Mouse (Mus musculus): ENCODE results near the gene 1500009C09Rik. TPM values are rescaled to one million over a fixed set of nuclear protein-coding genes. Genes with fewer than 3 reads are reported as not detected.

The 1500009C09Rik gene
- polyA plus RNA-seq, 1 experiment from 2014 or later = 9.2 TPM

DNA sequence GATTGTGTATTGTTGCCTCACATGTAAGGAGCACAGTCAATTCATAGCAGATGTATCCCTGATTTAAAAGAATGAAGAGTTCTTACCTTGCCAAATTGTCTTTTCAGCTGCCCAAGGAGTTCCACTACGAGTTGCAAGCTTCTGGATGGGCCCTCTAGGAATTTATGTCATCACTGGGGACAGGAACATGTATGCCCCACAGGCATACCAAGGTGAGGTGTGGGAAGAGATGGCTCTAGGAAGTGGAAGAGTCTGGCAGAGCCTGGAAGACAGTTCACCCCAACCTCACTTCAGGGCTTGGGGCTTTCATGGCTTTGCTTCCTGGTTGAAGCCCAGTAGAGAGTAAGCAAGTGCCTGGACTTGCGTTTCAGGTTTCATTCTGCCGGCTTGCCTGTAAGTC is 56.2 kb downstream of the 1500009C09Rik start:
- H3K4me3 ChIP-seq = no peak overlapping the region
- no peak overlapping the region for H3K4me2 ChIP-seq
- no peaks in the 10 kb centered on the region for H3K9me3 ChIP-seq
- no peaks in the 10 kb centered on the region for H3K27me3 ChIP-seq
- H3K36me3 ChIP-seq = no peaks in the 10 kb centered on the region
- 84% methylated on average over 3 of the region's 3 CpGs for WGBS
- no peak for ATAC-seq (ENCODE audit: low FRiP score)
- H3K27ac ChIP-seq = no peak overlapping the region
- no peaks in the 10 kb centered on the region for H3K4me1 ChIP-seq (replicated peaks)
- H3K9ac ChIP-seq = no peak overlapping the region

Other genes starting within 250 kb of the 1500009C09Rik start
- gene Desi1, start 218.5 kb upstream of the 1500009C09Rik start, polyA plus RNA-seq (2015; fragmentation: Nextera tagmentation; extraction: Ambion mirVana) = 42.2 and 45.1 TPM in 2 replicates
- 225 and 241 TPM in 2 replicates for gene Snu13, start 204.8 kb upstream of the 1500009C09Rik start, polyA plus RNA-seq (2015; fragmentation: Nextera tagmentation; extraction: Ambion mirVana)
- not detected in 2 replicates for gene 4930407I10Rik, start 193.2 kb upstream of the 1500009C09Rik start, polyA plus RNA-seq (2015; fragmentation: Nextera tagmentation; extraction: Ambion mirVana)
- 0.05 TPM in 1 of 2 replicates, not detected in the other for gene Mei1, start 182.4 kb upstream of the 1500009C09Rik start, polyA plus RNA-seq (2015; fragmentation: Nextera tagmentation; extraction: Ambion mirVana)
- gene Ccdc134, start 124.5 kb upstream of the 1500009C09Rik start, polyA plus RNA-seq (2015; fragmentation: Nextera tagmentation; extraction: Ambion mirVana) = 13.0 and 14.8 TPM in 2 replicates
- gene Srebf2, start 105.2 kb upstream of the 1500009C09Rik start, polyA plus RNA-seq (2015; fragmentation: Nextera tagmentation; extraction: Ambion mirVana) = 179 and 193 TPM in 2 replicates
- gene Shisa8, start 39.6 kb upstream of the 1500009C09Rik start, polyA plus RNA-seq (2015; fragmentation: Nextera tagmentation; extraction: Ambion mirVana) = 0.93 and 1.8 TPM in 2 replicates
- not detected in 2 replicates for gene Tnfrsf13c, start 28.0 kb upstream of the 1500009C09Rik start, polyA plus RNA-seq (2015; fragmentation: Nextera tagmentation; extraction: Ambion mirVana)
- 20.0 and 22.0 TPM in 2 replicates for gene Cenpm, start 7.6 kb upstream of the 1500009C09Rik start, polyA plus RNA-seq (2015; fragmentation: Nextera tagmentation; extraction: Ambion mirVana)
- gene Sept3, start 22.5 kb downstream of the 1500009C09Rik start, polyA plus RNA-seq (2015; fragmentation: Nextera tagmentation; extraction: Ambion mirVana) = 329 and 346 TPM in 2 replicates
- gene Wbp2nl, start 46.6 kb downstream of the 1500009C09Rik start, polyA plus RNA-seq (2015; fragmentation: Nextera tagmentation; extraction: Ambion mirVana) = 0.16 and 0.18 TPM in 2 replicates
- 29.3 and 30.2 TPM in 2 replicates for gene Naga, start 86.5 kb downstream of the 1500009C09Rik start, polyA plus RNA-seq (2015; fragmentation: Nextera tagmentation; extraction: Ambion mirVana)
- 1.9 and 2.3 TPM in 2 replicates for gene Pheta2, start 86.5 kb downstream of the 1500009C09Rik start, polyA plus RNA-seq (2015; fragmentation: Nextera tagmentation; extraction: Ambion mirVana)
- gene Smdt1, start 86.6 kb downstream of the 1500009C09Rik start, polyA plus RNA-seq (2015; fragmentation: Nextera tagmentation; extraction: Ambion mirVana) = 348 and 365 TPM in 2 replicates
- 363 and 382 TPM in 2 replicates for gene Ndufa6, start 101.9 kb downstream of the 1500009C09Rik start, polyA plus RNA-seq (2015; fragmentation: Nextera tagmentation; extraction: Ambion mirVana)
- 2.1 and 2.6 TPM in 2 replicates for gene Cyp2d22, start 127.9 kb downstream of the 1500009C09Rik start, polyA plus RNA-seq (2015; fragmentation: Nextera tagmentation; extraction: Ambion mirVana)
- gene Cyp2d11, start 141.6 kb downstream of the 1500009C09Rik start, polyA plus RNA-seq (2015; fragmentation: Nextera tagmentation; extraction: Ambion mirVana) = not detected in 2 replicates
- gene Cyp2d10, start 154.8 kb downstream of the 1500009C09Rik start, polyA plus RNA-seq (2015; fragmentation: Nextera tagmentation; extraction: Ambion mirVana) = not detected in 2 replicates
- not detected in 2 replicates for gene Cyp2d9, start 181.0 kb downstream of the 1500009C09Rik start, polyA plus RNA-seq (2015; fragmentation: Nextera tagmentation; extraction: Ambion mirVana)

All from hindbrain, embryonic 13.5 days (tissue).